Mouse (Mus musculus) CD4-positive, CD25-positive, alpha-beta regulatory T cell, adult 2 months (primary cell): ENCODE data around the gene Rangrf.
"Not testable (repeated sequence)": the region's sequence is repeated elsewhere in the genome, so short reads cannot be mapped to it uniquely, and the experiment has no call there.

Experiments
- DNase-seq: peaks from one replicate; pipeline ENCODE4 v3.0.0-alpha.2; 2012; ENCODE audit warnings: low read depth, low spot score

The Rangrf gene

GRCm38 (mm10) chr11:68979320-68979733, 4.3 kb upstream of the Rangrf start:
- no peak for DNase-seq

- DNase-seq: no peak
These were observed 616 bp upstream of the Rangrf start for GRCm38 (mm10) chr11:68975601-68976000.

- no peak for DNase-seq
These were observed 930 bp downstream of the Rangrf start for GRCm38 (mm10) chr11:68974059-68974450.

GRCm38 (mm10) chr11:68973250-68974058, 1.5 kb downstream of the Rangrf start:
- DNase-seq: peak; percentile 83

- DNase-seq: no peak
These were observed 4.8 kb downstream of the Rangrf start for GRCm38 (mm10) chr11:68970232-68970631.

GRCm38 (mm10) chr11:68968752-68969151, 6.2 kb downstream of the Rangrf start:
- DNase-seq: no peak

- peak; percentile 91 for DNase-seq
These were observed 7.4 kb downstream of the Rangrf start, which contains the start of gene Slc25a35 for GRCm38 (mm10) chr11:68967337-68968282. Slc25a35 (plus strand) TSS chr11:68968131.

- no peak for DNase-seq
These were observed 8.4 kb downstream of the Rangrf start for GRCm38 (mm10) chr11:68966554-68966953.

GRCm38 (mm10) chr11:68965845-68966244, 9.1 kb downstream of the Rangrf start:
- peak; percentile 89 for DNase-seq

GRCm38 (mm10) chr11:68965050-68965449, 9.9 kb downstream of the Rangrf start:
- no peak for DNase-seq

- no peak for DNase-seq
These were observed 11.6 kb downstream of the Rangrf start for GRCm38 (mm10) chr11:68963405-68963804.

- DNase-seq: not testable (repeated sequence)
These were observed 12.8 kb downstream of the Rangrf start for GRCm38 (mm10) chr11:68962159-68962558.

GRCm38 (mm10) chr11:68961596-68961995, 13.4 kb downstream of the Rangrf start:
- no peak for DNase-seq

GRCm38 (mm10) chr11:68957971-68958370, 17.0 kb downstream of the Rangrf start:
- no peak for DNase-seq

GRCm38 (mm10) chr11:68957308-68957707, 17.7 kb downstream of the Rangrf start, which contains the start of gene Arhgef15:
Arhgef15 (minus strand) TSS chr11:68957480.
- DNase-seq: no peak

- DNase-seq: no peak
These were observed 18.3 kb downstream of the Rangrf start for GRCm38 (mm10) chr11:68956697-68957096.

GRCm38 (mm10) chr11:68956107-68956506, 18.9 kb downstream of the Rangrf start:
- no peak for DNase-seq

GRCm38 (mm10) chr11:68955473-68955872, 19.5 kb downstream of the Rangrf start:
- no peak for DNase-seq

GRCm38 (mm10) chr11:68954408-68954807, 20.6 kb downstream of the Rangrf start:
- DNase-seq: no peak

GRCm38 (mm10) chr11:68953903-68954302, 21.1 kb downstream of the Rangrf start:
- no peak for DNase-seq

- no peak for DNase-seq
These were observed 27.4 kb downstream of the Rangrf start for GRCm38 (mm10) chr11:68947542-68947993.

- DNase-seq: no peak
These were observed 28.1 kb downstream of the Rangrf start for GRCm38 (mm10) chr11:68946806-68947440.
